Mouse (Mus musculus) ovary, postnatal 14 days (tissue): ENCODE data around the gene Osbpl3.
"Not testable (repeated sequence)": the region's sequence is repeated elsewhere in the genome, so short reads cannot be mapped to it uniquely, and the experiment has no call there.

Experiments used
- DNase-seq: peaks from one replicate; pipeline ENCODE4 v3.0.0; 2022; ENCODE audit warnings: low spot score

Osbpl3 gene

GRCm38 (mm10) chr6:50453651-50454050 lies 2.4 kb downstream of the Osbpl3 start:
- DNase-seq: no peak

GRCm38 (mm10) chr6:50452220-50452619 lies 3.8 kb downstream of the Osbpl3 start:
- no peak for DNase-seq

DNA sequence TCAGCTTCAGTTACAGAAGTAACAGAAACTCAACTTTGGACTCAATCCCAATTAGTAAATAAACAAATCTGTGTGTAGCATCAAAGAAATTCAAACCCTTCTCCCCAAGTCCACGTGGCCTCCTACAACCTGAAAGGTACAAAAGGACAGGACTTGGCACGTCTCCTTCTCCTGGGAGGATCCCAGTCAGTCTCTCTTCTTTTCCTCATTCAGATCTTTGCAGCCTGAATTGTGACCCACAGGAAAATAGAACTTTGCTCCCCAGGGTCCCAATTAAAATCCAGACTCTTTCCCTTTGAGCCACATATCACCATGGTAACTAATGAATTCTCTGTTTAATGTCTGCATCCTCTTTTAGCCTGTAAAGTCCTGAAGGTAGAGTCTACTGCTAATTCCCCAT lies 10.4 kb downstream of the Osbpl3 start:
- no peak for DNase-seq

- DNase-seq: no peak
Measured at GRCm38 (mm10) chr6:50440966-50441862, 14.8 kb downstream of the Osbpl3 start.

- no peak for DNase-seq
Measured at GRCm38 (mm10) chr6:50440197-50440596, 15.8 kb downstream of the Osbpl3 start.

GRCm38 (mm10) chr6:50438900-50439299 lies 17.1 kb downstream of the Osbpl3 start:
- DNase-seq: not testable (repeated sequence)

GRCm38 (mm10) chr6:50437815-50438214 lies 18.2 kb downstream of the Osbpl3 start:
- DNase-seq: no peak

DNA sequence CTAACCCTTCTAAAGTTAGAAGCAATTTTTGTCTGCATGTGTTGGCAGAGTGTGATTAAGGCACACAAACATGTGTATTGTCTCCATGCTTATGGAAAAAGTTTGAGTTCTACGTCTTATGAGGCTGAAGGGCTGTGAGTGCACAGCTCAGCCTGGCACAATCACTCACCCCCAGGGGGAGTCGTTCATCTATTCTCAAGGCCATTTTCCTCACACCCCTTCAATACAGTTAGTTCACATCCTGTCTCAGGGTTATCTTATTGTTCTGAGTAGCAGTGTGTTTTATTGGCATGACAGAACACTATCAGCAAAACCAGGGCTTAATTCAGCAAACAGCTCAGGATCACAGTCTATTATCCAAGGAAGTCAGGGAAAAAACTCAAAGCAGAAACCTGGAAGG lies 19.3 kb downstream of the Osbpl3 start:
- DNase-seq: no peak

- no peak for DNase-seq
Measured at GRCm38 (mm10) chr6:50432491-50432890, 23.5 kb downstream of the Osbpl3 start.

DNA sequence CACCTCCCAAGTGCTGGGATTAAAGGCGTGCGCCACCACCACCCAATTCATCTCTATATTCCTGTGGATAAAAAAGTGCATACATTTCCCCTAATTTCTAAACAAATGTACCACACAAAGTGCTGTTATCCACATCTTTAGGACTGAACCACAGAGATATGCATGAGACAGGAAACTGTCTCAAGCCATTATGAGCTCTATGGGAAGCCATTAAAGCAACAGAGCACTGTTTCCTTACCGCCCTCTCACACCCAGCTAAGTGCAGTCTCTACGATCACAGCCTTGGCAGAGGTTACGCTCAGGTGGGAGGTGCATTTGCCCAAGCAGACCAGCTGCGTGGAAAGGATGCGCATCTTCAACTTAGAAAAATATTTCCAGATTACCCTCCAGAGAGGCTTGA lies 26.7 kb downstream of the Osbpl3 start:
- no peak for DNase-seq

GRCm38 (mm10) chr6:50427051-50427732 lies 28.8 kb downstream of the Osbpl3 start:
- DNase-seq: no peak

GRCm38 (mm10) chr6:50426571-50426970 lies 29.4 kb downstream of the Osbpl3 start:
- no peak for DNase-seq

DNA sequence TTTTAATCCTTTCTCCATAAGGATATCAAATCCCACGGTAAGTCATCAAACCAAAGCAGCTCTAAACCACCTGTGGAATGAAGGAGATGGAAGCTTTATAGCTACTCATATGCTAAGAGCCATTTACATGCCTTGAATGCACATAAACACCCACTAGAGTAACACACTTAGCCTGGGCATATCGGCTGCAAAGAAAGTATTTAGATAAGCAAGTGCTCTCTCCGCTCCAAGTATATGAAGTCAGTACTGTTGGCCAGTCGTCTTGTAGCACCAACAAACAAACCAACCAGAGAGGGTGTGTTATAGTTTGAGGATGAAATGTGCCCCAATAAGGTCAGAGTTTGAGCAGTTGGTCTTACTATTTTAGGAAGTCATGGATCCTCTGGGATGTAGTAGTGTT lies 31.7 kb downstream of the Osbpl3 start:
- DNase-seq: no peak

GRCm38 (mm10) chr6:50420413-50420812 lies 35.6 kb downstream of the Osbpl3 start:
- DNase-seq: no peak

- DNase-seq: no peak
Measured at GRCm38 (mm10) chr6:50419518-50420290, 36.3 kb downstream of the Osbpl3 start.

DNA sequence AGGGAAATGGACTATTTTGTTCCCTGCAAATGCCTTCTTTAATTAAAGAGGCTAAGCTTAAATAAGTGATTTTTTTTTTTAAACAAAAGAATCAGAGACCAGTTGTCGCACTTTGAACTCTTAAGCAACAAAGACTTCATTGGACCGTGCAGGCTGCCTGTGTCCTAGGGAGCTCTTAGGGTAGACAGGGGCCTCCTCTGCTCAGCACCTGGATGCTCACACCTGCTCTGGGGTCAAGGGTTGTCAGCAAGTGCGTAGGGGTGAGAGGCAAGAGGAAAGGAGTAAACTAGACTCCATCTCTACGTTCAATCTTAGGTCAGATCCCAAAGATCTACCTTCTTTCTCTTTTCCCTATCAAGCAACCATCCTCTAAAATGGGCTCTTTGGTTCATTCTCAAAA lies 37.0 kb downstream of the Osbpl3 start:
- no peak for DNase-seq

DNA sequence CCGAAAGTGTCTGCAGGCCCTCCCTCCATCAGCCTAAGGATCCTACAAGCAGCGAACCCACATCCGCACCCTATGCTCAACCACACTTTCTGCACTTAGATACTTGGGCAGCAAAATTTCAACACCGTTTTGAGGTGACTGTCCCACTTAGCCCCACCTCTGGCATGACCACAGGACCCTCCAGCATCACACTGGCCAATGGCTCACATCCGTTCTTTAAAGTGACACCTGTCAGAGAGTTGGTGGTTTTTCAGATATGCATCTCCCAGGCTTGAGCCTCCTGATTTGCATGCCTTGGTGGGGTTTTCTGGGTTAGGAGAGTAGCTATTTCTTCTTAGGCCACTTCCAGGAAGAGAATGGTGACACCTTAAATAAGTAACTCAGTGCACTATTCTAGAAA lies 39.1 kb downstream of the Osbpl3 start:
- DNase-seq: no peak

DNA sequence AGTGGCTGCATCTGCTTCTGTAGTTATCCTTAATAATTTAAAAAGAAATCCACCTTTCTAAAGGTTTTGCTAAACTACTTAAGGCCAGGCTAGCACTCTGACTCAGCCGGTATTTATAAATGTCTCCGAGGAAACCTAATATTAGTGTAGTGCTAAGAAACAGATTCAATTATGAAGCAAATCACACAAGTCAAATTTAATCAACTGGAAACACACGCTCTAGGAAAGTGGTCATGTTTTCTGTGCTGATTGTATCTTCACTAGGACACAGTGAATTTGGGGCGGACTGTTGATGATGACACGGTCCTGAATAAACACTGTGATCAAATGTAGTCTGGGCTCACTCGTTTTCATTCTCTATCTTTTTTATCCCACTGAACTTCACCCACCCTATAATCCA lies 40.6 kb downstream of the Osbpl3 start:
- DNase-seq: no peak

GRCm38 (mm10) chr6:50414547-50414946 lies 41.5 kb downstream of the Osbpl3 start:
- no peak for DNase-seq

- no peak for DNase-seq
Measured at GRCm38 (mm10) chr6:50413381-50413780, 42.6 kb downstream of the Osbpl3 start.

- no peak for DNase-seq
Measured at GRCm38 (mm10) chr6:50412174-50412573, 43.8 kb downstream of the Osbpl3 start.

DNA sequence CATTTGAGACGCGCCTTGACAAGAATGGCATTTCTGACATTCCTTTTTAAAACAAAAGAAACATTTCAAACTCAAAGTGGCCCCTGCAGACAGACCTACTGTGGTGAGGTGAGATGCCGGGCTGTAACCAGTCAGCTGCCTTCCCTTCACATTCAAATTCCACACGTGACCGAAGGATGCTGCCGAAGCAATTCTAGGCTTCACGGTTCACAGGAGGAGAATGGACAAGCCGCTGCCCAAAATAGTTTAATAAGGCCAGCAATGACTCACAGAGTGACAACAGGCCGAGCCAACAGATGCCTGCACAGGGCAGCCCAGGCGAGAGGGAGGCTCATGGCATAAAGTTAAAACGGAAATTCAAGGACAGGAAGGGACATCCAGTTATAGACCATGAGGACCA lies 51.3 kb downstream of the Osbpl3 start:
- DNase-seq: no peak

DNA sequence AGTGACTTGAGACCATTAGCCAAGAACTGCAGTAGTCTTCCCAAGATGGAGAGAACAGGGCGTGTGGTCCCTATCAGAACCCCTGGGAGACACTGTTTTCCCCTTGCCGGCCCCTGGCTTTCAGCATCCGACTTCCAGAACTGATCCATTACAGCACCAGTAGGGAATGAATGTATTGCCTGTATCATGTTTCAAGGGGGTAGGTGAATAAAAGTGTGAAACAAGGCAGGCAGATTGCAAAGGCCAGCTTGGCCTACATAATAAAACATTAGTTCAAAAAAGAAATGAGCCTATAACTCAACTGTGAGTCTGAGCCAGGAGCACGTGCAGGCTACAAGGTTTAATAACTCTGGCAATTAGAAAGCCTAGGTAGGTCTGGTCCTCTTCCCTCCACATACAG lies 52.5 kb downstream of the Osbpl3 start:
- DNase-seq: no peak
